Mouse (Mus musculus) gastrocnemius, postnatal 36 days (tissue): Measurements from ENCODE around the gene Alg2. TPM values are rescaled to one million over a fixed set of nuclear protein-coding genes. Genes with fewer than 3 reads are reported as not detected.

Experiments
- DNase-seq, 2 experiments: peaks; one replicate each; pipeline ENCODE4 v3.0.0; 2022
- intact Hi-C: fragments of 180-260 bp; cut with DNase I; formaldehyde crosslinking; loops from one replicate; pipeline ENCODE4 v1.15.1; 2025
- total RNA-seq, 2 experiments: library from RNA; stranded (reverse); gene quantifications; 2 replicates each; pipeline ENCODE4 v1.2.3; 2021

Alg2 gene
- total RNA-seq, 2 experiments from 2014 or later, result 8.8 to 13.1 TPM

- no peak for DNase-seq
- intact Hi-C loops, result loop anchor here (5.0 to 10.0 kb wide), 2 partner anchors 38 to 570 kb away; partner anchors contain the start of gene Nr4a3
Observed at GRCm38 (mm10) chr4:47474730-47475643, 854 bp upstream of the Alg2 start.

DNA sequence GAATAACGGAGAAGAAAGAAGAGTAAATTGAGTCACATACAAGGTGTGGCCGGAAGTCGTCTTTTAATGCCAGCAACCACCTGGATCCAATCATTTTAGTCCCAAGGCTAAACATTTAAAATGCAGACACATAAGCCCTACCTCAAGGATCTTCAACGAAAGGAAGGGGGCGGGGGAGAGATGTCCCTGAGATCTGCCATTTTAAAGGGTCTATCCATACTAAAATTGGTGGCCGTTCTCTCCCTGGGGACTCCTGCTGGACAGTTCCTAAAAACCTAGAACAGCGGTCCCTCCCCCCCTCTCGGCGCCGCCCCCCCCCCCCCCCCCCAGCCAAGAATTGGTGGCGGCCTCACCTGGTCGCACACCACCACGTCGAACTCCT is 556 bp downstream of the Alg2 start:
- no peak for DNase-seq
- intact Hi-C loops, result loop anchor here (5.0 to 10.0 kb wide), 2 partner anchors 36 to 571 kb away; partner anchors contain the start of gene Nr4a3

DNA sequence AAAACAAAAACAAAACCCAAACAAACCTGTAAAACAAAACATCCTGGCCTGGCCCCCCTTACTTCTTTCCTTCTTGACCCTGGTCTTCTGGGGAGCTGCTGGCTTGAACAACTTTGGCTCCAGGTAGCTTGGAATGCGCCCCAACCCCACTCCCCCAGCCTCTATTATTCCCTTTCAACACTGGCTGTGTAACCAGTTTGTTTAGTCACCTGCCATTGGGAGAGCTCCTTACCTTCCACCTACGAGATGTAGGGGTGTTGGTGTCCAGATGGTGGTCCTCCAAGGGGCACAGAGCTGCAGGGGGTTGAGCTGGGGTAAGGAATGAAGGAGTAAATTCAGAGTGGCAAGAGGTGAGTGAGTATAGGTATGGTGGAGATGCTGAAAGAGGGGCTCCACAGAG is 6.9 kb downstream of the Alg2 start:
- intact Hi-C loops, result no loop called here
- no peak for DNase-seq

GRCm38 (mm10) chr4:47449586-47450522 is 24.3 kb downstream of the Alg2 start:
- DNase-seq, result no peak
- intact Hi-C loops, result no loop called here

DNA sequence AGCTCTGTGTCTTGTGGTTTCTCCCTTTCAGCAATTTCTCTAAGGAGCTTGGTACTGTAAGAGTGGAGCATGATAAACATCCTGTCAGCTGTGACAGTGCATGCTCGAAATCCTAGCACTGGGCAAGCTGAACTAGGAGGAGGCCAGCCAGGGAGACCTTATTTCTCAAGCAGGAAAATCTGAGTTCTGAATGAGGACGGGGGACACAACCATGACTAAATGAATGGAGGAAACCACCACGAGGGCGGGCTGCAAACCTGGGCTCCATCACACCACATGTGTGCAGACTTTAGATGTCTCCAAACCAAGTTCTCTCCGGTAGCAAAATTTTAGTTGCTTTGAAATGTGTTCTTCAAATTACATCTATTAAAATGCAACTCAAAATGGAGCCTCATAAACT is 25.0 kb downstream of the Alg2 start:
- intact Hi-C loops, result no loop called here

DNA sequence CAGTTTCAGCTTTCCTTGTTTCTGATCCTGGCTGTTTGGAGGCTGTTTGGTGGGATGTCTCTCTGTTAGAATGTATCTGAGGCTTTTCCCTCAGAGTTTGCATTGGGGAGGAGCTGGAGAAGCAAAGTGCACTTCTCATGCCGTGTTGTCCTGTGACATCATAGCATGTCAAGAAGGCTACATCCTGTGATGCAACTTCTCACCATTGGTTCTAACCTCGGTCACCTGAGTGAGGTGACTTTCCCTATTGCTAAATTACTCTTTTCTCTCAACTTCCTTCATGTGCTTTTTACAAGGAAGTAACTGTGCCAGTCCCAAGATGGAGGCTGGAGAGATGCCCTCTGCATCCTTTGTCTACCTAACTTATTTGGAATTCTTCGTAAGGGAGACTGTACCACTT is 25.6 kb downstream of the Alg2 start:
- no peak for DNase-seq
- intact Hi-C loops, result no loop called here

More for the DNA sequence above, 25.0 kb downstream of the Alg2 start:
- no peak for DNase-seq

DNA sequence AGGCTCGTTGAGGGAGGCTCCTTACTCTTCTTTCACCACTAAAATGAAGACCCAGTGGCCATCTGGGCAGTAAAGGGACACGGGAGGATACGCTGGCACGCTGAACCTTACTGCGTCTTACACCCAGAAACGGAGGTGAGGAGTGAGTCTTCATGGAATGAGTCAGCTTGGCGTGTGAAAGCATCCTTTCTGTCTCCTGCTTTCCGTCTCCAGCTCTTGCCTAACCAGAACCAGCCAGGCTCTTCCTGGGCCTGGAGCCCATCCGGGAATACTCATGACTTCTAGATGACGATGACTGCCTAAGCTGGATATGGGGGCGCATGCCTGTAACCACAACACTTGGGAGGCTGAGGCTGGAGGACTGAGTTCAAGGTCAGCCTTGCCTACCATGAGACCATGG is 33.2 kb downstream of the Alg2 start:
- DNase-seq, result no peak
- intact Hi-C loops, result no loop called here

DNA sequence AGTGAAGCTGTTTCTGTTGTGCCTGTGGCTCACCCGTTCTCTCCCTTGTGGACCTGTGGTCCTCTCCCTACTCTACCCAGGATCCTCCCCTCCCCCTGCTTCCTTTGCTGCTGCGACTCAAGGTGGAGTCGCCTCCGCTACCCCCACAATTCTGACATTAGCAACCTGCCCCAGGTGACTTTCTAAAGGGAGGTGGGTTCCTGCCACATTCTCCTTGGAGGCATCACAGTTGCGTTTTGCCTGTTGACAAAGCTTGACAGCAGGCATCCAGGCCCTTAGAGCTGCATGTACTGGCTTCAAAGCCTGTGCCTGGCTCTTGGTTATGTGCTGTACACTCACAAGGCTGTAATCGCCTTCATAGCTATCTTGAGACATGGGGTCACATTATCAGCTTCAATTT is 35.2 kb downstream of the Alg2 start:
- no peak for DNase-seq
- intact Hi-C loops, result loop anchor here (2.0 to 10.0 kb wide), 5 partner anchors 33 to 756 kb away; partner anchors contain the start of genes Alg2 and Sec61b

DNA sequence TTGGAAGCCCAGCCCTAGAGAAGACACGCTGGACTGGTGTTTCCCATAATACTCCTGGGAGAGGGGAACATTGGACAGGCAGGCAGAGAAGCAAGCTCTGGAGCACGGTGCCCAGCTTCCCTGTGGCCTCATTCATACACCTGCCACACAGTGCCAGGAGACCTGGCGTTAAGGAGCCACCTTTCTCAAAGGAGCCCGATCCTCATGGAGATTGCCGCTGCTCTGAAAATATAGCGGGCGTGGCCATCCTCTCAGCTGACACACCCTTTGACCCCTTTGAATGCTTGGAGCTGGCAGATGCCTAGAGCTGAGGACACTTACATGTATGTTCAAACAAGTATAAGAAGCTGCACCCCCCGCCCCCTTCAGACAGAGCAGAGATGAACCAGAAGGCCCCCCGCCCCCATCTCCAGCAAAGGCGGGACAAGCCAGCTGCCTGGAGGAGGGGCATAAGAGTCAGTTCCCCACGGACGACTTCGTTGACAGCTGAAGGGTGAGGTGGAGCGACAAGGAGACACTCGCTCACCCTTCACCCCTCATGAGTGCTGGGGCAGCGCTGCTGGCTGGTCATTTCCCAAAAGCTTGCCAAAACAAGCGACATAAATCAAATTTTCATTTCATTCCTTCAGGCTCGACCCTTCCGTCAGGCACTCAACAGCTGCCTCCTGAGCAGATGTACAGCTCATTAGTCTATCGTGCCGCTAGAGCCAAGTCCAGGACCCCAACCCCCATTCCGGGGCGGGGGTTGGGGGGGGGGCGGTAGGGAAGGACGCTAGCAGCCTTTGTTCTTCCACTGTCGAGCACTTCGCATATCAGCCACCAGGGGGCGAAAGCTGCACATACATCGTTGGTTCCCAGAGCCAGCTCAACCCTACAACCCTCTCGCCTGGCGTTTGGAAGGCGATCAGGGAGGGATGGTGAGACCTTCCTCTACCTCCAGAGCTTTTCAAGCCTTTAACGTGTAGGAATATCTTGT is 36.5 kb downstream of the Alg2 start:
- DNase-seq, result peak; percentile 75 to 78
- intact Hi-C loops, result loop anchor here (2.0 to 10.0 kb wide), 5 partner anchors 35 to 757 kb away; partner anchors contain the start of genes Alg2 and Sec61b

GRCm38 (mm10) chr4:47435566-47436360 is 38.4 kb downstream of the Alg2 start:
- intact Hi-C loops, result loop anchor here (5.0 to 10.0 kb wide), 4 partner anchors 37 to 759 kb away; partner anchors contain the start of genes Alg2 and Sec61b

GRCm38 (mm10) chr4:47435131-47435530 is 39.0 kb downstream of the Alg2 start:
- no peak for DNase-seq
- intact Hi-C loops, result loop anchor here (5.0 to 10.0 kb wide), 4 partner anchors 37 to 760 kb away; partner anchors contain the start of genes Alg2 and Sec61b

More at GRCm38 (mm10) chr4:47435566-47436360, 38.4 kb downstream of the Alg2 start:
- DNase-seq, result no peak

GRCm38 (mm10) chr4:47432766-47433165 is 41.4 kb downstream of the Alg2 start:
- intact Hi-C loops, result loop anchor here (10.0 kb wide), 2 partner anchors 622 to 762 kb away; no protein-coding TSS in a partner anchor
- no peak for DNase-seq

DNA sequence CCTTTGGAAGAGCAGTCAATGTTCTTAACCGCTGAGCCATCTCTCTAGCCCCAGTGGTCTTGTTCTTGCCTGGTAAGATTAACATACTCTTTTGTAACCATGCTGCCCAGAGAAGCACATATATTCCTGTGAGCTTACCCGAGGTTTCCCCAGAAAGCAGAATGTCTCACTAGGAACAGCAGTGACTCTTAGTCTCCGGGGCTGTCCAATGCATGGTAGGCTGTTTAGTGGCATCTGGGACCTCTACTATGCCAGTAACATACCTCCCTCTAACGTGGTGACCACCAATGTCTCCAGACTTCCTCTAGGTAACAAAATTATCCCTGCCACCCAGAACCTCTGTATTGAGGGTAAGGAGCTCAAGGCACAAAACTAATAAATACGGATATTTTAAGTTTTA is 43.1 kb downstream of the Alg2 start:
- DNase-seq, result no peak
- intact Hi-C loops, result loop anchor here (10.0 kb wide), 2 partner anchors 624 to 764 kb away; no protein-coding TSS in a partner anchor

DNA sequence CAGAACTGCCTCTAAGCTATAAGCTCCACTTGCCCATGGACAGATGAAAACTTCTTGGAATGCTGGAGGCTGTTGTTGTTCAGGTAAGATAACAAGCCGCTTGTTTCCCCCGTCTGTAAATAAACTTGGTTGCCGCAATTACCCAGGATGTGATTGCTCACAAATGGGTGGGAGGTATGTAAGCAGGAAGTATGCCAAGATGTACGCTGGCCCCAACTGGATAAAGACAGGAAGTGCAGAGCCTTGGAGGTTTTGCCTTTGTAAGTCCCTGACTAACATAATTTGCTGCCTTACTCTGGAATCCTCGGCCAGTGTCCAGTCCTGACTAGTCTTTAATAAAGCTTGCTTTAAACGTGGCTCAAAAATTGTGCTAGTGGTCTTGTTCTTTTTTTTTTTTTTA is 43.6 kb downstream of the Alg2 start:
- intact Hi-C loops, result loop anchor here (10.0 kb wide), 2 partner anchors 624 to 764 kb away; no protein-coding TSS in a partner anchor
- no peak for DNase-seq

- intact Hi-C loops, result loop anchor here (10.0 kb wide), 1 partner anchor 707 kb away; no protein-coding TSS in a partner anchor
- DNase-seq, result no peak
Observed at GRCm38 (mm10) chr4:47427606-47428005, 46.5 kb downstream of the Alg2 start.

- intact Hi-C loops, result loop anchor here (10.0 kb wide), 1 partner anchor 709 kb away; no protein-coding TSS in a partner anchor
- no peak for DNase-seq
Observed at GRCm38 (mm10) chr4:47425247-47425830, 48.8 kb downstream of the Alg2 start.

DNA sequence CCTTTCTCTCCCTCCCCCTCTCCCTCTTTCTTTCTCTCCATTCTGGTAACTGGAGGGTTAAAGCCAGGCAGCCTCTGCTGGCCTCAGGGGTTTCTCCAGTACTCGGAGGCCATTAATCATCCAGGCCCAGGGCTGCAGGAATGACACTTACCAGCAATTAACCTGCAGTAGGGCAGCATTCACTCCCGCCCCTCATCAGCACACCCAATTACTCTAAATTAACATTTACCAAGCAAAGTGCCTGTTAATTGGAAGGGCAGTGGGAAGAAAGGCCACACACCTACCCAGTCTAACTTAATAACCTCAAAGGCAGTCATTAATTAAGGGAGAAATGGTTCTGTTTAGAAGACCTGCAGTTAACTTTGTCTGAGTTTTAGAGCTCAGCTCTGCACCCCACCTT is 49.8 kb downstream of the Alg2 start:
- intact Hi-C loops, result loop anchor here (10.0 kb wide), 1 partner anchor 710 kb away; no protein-coding TSS in a partner anchor
- DNase-seq, result no peak

DNA sequence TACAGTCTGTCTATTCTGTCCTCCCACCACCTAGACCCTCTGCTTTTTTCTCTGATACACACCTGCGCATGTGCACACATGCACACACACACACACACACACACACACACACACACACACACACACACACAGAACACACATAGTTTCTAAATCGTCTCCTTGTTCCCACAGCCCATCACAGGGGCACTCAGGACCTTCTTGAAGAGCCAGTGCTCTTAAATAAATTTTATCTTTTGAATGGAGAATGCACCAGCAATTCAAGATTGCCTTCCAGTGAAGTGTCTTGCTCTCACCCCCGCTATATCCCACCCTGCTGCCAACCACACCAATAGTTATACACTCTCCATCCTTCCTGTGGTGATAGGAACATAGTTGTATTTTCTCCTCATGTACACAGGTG is 51.2 kb downstream of the Alg2 start:
- no peak for DNase-seq
- intact Hi-C loops, result loop anchor here (10.0 kb wide), 1 partner anchor 712 kb away; no protein-coding TSS in a partner anchor
